In the genomic region with DNA sequence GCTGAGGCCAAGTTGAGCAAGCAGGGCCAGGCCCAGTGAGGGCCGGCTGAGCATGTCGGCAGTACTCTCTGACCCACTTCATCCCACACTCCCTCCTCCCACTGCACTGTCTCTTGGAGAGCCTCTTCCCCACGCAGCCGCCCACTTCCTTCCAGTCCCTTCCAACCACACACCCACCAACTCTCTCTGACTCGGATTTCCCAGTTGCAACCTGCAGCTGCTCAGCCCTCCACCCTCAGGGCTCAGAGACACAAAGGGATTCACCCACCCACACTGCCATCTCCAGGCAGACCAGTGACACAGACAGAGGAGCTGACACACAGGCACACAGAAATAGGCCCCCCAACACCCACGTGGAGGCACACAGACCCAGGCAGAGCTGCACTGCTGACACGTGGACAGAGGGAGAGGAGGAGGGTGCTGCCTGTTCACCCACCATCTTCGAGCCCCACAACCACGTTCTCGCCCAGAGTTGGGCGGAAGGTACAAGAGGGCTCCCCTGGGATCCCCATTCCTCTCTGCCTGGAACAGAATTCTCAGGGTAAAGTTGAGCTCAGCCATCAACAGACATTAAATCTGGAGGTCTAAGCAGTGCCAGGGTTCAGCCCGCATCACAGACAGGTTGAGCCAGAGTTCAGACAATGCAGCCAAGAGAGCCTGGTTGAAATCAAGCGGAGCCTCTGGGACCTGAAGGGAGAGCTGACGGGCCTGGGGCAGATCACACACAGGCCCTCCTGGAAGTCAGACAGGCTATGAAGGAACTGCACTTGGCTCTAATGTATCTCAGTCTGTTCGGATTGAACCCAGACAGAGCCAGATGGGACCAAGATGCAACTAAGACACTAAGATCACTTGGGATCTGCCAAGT, we compare ENCODE assay signal across 1 mouse cellular context.
TF ChIP-seq lines count a peak whose summit lies in the region.

No protein-coding gene starts in this region.

TF ChIP-seq in myocyte, 11 proteins besides CTCF, POLR2A, EP300 and RAD21 (continued from another document):
- peak in 2 of 3 experiments; percentile 60 to 80 for TF ChIP-seq MYOD1 (IDR thresholded peaks at IDR 0.05; ENCODE audit: control insufficient read depth in 1 of 3, insufficient read length in 2 of 3, low read depth in 2 of 3)
- TF ChIP-seq TCF12 (IDR thresholded peaks at IDR 0.05; ENCODE audit: insufficient read depth, poor library complexity, severe bottlenecking), result no peak
